Mouse (Mus musculus): ENCODE data around the gene Bicdl1.

DNA sequence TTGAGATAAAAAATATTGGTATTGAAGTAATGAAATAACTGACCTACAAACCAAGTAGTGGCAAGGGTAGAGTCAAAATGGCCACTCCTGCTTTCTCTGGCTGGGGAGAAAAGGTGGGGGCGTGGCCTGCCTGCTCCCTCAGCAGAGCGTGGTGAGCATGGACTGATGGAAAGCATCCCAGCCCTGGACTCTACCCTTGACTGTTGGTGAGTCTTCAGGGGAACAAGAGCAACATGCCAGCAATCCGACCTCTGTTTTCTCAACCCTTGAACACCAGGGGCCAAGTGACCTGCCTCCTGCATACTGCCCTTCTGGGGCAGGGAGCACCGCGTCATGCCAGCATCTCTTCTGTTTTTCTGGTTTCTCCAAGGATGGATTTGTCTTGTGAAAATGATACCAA, 34.6 kb downstream of the Bicdl1 start:
- TF ChIP-seq CTCF (IDR thresholded peaks at IDR 0.05; ENCODE audit: low read depth) (no peak), EP300 (IDR thresholded peaks at IDR 0.05; ENCODE audit: low read depth) (no peak)

Measured in heart, postnatal 0 days (tissue).